Mouse (Mus musculus) lung, postnatal 0 days (tissue): ENCODE results near the gene Sccpdh.

Source experiments
- CTCF ChIP-seq: IDR thresholded peaks from 2 replicates; pipeline ENCODE4 v1.5.1; 2016; ENCODE audit warnings: antibody characterized with exemption, mild to moderate bottlenecking
- EP300 ChIP-seq: IDR thresholded peaks from 2 replicates; pipeline ENCODE4 v1.6.1; 2016; ENCODE audit warnings: antibody characterized with exemption, mild to moderate bottlenecking, control low read depth

DNA sequence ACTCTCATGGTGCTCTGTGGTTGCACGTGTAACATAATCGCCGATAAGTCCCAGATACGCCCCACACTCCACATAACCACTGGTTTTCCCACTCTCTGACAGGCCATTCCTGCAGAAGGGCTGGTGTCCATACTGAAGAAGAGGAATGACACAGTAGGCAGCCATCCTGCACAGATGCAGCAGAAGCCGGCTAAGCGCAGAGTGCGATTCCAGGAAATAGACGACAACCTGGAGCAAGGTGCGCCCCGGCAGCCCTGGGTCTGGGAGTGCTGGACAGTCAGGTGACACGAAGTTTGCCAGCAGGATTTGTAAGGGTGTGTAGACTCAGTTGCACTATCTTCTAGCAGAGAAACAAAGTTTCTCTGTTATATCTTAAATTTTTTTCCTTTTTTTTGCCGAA is 45.3 kb upstream of the Sccpdh start:
- TF ChIP-seq EP300 (no peak), CTCF (no peak)
